Mouse (Mus musculus) cerebellum, adult 11 months (tissue): ENCODE results near the gene Gzmb.
"Not testable (repeated sequence)": the region's sequence is repeated elsewhere in the genome, so short reads cannot be mapped to it uniquely, and the experiment has no call there.

ENCODE experiments used
- DNase-seq: peaks from one replicate; pipeline ENCODE4 v3.0.0; 2022

Gzmb gene

DNA sequence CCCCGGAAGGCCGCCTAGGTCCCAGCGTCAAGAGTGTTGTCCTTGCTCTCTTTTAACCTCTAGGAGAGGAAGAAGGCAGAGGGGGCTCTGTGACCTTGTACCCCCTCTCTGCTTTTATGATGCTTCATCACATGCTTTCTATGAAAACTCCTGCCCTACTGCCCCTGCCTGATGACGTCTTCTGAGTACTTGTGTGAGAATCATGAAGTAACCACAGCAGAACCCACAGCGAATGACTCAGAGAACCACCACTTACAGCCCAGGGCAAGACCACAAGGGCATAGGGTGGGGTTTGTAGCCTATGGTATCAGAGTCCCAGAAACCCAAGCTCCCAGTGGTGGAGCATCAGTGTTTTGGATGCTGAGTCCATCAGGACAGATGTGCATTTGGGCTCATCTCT is at the start of gene Gzmb:
Gzmb (minus strand) TSS at position 108 of the 400 bp plus-strand sequence.
- DNase-seq: no peak

- DNase-seq: peak; percentile 14
Observed at GRCm38 (mm10) chr14:56311801-56312200, 49.7 kb upstream of the Gzmb start.

DNA sequence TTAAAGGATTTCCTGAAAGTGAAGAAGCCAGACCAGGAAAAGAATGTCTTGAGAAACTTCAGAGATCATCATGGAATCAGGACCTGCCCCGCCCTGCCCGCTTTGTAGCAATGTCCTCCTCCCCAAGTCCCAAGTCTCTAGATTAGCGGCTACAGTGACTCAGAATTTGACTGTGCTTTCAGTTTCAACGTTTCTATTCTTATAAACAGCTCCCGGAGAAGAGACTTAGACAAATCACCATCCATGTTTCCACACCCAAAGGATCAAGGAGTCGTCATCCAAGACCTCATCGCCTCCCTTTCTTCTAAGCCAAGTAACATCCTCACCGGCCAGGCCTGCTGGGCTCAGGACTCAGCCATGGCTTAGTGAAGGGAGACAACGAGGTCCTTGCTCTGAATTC is 48.2 kb upstream of the Gzmb start:
- no peak for DNase-seq

- no peak for DNase-seq
Observed at GRCm38 (mm10) chr14:56304149-56304548, 42.1 kb upstream of the Gzmb start.

- DNase-seq: no peak
Observed at GRCm38 (mm10) chr14:56303506-56304025, 41.5 kb upstream of the Gzmb start.

GRCm38 (mm10) chr14:56302091-56302490 is 40.0 kb upstream of the Gzmb start:
- DNase-seq: no peak

- DNase-seq: no peak
Observed at GRCm38 (mm10) chr14:56296786-56297185, 34.7 kb upstream of the Gzmb start.

- no peak for DNase-seq
Observed at GRCm38 (mm10) chr14:56296106-56296505, 34.0 kb upstream of the Gzmb start.

DNA sequence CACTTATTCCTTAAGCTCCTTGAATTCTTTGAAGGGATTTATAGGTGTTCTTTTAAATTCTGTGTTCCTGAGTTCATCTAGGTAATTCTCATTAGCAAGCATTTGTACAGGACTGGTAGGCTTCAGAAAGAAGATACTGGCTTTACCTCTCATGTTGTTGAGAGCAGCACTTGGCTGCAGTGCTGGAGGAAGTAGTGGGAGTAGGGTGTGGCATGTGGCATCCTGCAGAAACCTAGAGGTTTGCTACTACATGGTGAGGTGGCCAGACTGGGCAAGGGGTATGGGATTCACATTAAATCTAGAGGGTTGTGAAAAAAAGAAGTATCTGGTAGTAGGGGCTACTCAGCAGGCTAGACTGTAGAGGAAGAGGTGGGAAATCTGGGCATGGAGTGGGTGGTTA is 31.1 kb upstream of the Gzmb start:
- no peak for DNase-seq

DNA sequence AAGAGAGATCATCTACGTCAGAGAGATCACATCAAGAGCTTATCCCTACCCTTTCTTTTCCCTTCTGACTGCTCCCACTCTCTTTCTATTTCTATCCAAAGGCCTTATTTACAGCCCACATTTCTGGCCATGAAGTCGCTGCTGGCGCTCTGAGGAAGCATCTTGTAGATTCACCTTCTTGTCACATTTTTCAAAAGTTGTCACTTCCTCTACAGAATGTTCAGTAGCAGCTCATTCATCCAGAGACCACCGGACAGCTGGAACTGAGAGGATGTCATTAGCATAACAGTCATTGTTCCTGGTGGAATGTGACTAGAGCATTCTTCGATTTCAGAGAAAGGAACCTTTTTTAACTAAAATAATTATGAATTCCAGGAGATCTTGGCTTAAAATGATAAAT is 26.6 kb upstream of the Gzmb start:
- no peak for DNase-seq

- DNase-seq: no peak
Observed at GRCm38 (mm10) chr14:56287806-56288205, 25.7 kb upstream of the Gzmb start.

- no peak for DNase-seq
Observed at GRCm38 (mm10) chr14:56284356-56285325, 22.6 kb upstream of the Gzmb start.

GRCm38 (mm10) chr14:56283816-56284215 is 21.8 kb upstream of the Gzmb start:
- no peak for DNase-seq

- DNase-seq: no peak
Observed at GRCm38 (mm10) chr14:56281090-56281489, 19.0 kb upstream of the Gzmb start.

DNA sequence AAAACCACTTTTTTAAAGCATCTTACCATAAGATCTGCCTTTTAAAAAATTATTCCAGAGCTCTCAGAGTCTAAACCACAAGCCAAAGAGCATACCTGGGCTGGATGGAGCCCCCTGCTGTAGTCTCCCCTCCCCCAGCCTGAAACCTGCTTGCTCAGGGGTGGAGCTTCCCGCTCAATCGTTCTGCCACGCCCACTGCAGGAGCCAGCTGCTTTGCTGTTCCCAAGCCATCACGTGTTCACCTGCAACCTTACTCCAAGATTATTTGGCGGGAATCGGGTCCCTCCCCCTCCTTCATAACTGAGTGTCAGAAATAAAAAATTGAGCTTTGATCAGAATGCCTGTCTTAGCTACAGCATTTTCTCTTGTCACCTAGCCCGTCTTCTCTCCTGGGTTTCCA is 16.6 kb upstream of the Gzmb start:
- not testable (repeated sequence) for DNase-seq

GRCm38 (mm10) chr14:56276096-56276495 is 14.0 kb upstream of the Gzmb start:
- not testable (repeated sequence) for DNase-seq

DNA sequence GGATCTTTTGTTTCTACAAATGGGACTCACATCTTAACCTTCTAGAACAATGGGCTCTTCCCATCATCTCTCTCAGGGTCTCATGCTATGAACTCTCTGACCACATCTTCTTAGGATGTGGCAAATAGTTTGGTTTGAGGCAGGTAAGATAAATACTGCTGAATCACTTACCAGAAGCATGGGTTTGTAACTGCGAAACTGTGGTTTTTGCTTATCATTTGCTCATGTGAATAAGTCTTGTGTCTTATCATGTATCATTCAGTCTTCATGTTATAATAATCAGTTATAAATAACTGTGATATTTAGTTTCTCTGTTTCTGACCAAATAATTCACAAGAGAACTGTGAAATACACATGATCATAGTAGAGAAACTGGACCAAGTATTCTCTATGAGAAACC is 4.0 kb upstream of the Gzmb start:
- no peak for DNase-seq

- DNase-seq: no peak
Observed at GRCm38 (mm10) chr14:56240409-56240808, 21.7 kb downstream of the Gzmb start.

DNA sequence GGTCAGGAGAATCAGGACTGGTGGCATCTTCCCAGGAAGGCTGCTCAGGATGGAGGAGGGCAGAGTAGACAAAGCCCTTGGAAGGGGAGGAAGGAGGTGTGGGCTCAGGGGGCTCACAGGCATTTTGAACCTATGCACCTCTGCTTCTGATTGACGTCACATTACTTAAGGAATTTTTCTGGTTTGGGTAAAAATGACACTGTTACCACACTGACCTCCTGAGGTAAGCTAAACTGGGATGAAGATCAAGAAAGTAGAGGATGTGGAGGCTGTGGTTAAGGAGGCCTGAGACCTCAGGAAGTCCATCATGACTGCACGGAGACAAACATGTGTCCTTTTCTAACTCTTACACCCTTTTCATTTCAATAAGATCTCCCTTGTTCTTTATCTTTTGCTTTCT is 27.5 kb downstream of the Gzmb start, which contains the start of gene Gzmc:
Gzmc (minus strand) TSS at position 101 of the 400 bp plus-strand sequence.
- DNase-seq: no peak

GRCm38 (mm10) chr14:56211317-56211716 is 50.7 kb downstream of the Gzmb start, which contains the start of gene Gzmf:
Gene Gzmf (minus strand): TSS chr14:56211417.
- no peak for DNase-seq
